Mouse (Mus musculus): ENCODE data around the gene Ptch1. TPM values are rescaled to one million over a fixed set of nuclear protein-coding genes. Genes with fewer than 3 reads are reported as not detected.
A peak's percentile ranks its signal among the peaks of the same experiment; 100 is the strongest.

Ptch1 gene
- total RNA-seq, 2 experiments from 2014 or later, result 16.3 to 20.3 TPM

- DNase-seq, result no peak
- intact Hi-C loops (cut with DNase I), result no loop called here
These were observed 30.5 kb downstream of the Ptch1 start for GRCm38 (mm10) chr13:63542796-63543384.

DNA sequence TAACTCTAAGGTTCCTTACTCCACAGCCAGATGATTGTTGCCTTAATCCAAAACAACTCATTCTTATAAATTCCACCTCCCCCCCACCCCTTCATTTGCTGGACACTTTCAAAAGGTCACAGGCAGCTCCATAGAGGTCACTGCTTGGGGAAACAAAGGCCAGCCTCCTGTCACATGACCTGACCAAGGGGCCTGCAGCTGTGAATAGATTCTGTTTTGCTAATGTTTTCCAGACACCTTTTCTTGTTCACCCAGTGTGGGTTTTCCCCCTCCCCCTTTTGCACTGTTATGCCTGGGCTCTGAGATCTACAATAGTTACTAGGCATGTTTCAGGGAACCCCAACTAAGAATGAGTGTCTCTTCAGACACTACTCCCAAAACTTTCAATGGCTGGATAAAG lies 31.9 kb downstream of the Ptch1 start:
- intact Hi-C loops (cut with DNase I), result no loop called here
- DNase-seq, result no peak

DNA sequence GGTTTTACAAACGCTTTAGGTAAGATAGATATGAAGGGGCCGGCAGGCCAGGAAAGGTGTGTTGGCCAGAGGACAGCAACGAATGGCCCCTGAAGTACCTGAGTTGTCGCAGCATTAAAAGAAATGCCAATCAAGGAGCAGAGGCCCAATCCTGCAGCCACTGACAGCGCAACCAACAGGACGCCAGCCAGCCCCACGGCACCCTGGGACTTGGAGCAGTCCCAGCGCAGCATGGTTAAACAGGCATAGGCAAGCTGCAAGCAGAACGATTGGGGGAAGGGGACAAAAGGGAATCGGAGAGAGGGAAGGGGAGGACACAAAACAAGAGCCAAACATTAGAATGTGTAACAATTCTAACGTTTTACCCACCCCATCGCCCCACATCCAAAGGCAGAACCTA lies 32.8 kb downstream of the Ptch1 start:
- intact Hi-C loops (cut with DNase I), result no loop called here

DNA sequence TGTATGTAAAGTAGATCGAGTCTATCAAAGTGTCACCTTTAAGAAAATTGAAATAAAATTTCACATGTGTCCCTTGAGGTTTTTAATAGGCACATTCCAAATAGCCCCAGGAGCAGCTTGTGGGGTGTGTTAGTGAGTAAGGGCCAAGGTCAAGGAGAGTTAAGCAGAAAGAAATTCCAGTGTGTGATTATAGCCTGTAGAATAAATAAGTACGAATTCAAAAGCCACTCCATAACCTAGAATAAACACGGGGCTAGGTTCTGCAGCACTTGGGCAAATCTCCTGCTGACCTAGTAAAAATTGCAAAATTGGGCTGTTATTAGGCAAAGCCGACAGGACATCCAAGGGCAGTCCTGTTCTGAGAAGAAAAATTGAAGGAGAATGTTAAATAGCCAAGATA lies 38.4 kb downstream of the Ptch1 start:
- intact Hi-C loops (cut with DNase I), result no loop called here
- no peak for DNase-seq

More for the DNA sequence above, 32.8 kb downstream of the Ptch1 start:
- no peak for DNase-seq

GRCm38 (mm10) chr13:63530857-63531256 lies 42.5 kb downstream of the Ptch1 start:
- DNase-seq, result no peak
- intact Hi-C loops (cut with DNase I), result no loop called here

- no peak for DNase-seq
- intact Hi-C loops (cut with DNase I), result no loop called here
These were observed 43.0 kb downstream of the Ptch1 start for GRCm38 (mm10) chr13:63530371-63530764.

DNA sequence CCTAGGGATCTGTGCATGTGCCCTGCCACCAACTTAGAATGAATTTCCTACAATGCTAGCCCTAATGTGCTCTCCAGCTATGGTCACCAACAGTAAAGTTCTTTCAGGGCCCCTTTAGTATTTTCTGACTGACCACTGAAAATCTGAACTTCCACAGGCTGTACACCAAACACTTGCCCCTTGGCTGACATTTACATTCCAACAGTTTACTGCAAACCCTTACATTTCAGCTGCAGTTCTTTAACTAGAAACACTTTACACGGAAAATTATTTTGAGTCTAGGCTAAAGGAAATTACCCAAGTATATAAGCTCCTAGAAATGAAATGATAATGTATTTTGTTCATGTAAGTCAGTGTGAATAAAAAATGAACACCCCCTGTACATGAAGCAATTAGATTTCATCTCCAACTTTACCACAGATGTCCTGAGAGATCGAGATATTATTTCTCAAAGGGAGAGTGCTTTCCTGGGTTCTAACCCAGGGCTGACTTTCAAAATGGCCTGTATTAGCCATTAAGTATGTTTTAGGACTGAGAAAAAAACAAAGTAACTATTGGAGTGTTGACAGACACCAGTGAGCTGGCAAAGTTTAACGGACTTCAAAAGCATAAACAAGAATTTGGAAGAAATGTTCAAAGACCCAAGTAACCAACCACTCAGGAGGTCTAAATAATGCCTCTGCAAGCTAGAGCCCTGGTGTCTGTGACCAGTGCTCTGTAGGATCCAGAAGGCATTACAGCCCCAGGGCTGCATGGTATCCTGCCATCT lies 43.6 kb downstream of the Ptch1 start:
- intact Hi-C loops (cut with DNase I), result loop anchor here (10.0 kb wide), 1 partner anchor 505 kb away; no protein-coding TSS in a partner anchor
- no peak for DNase-seq

GRCm38 (mm10) chr13:63528852-63529251 lies 44.5 kb downstream of the Ptch1 start:
- DNase-seq, result no peak
- intact Hi-C loops (cut with DNase I), result loop anchor here (10.0 kb wide), 1 partner anchor 506 kb away; no protein-coding TSS in a partner anchor

GRCm38 (mm10) chr13:63528164-63528675 lies 45.2 kb downstream of the Ptch1 start:
- intact Hi-C loops (cut with DNase I), result loop anchor here (10.0 kb wide), 1 partner anchor 507 kb away; no protein-coding TSS in a partner anchor
- DNase-seq, result peak; percentile 40 to 45

DNA sequence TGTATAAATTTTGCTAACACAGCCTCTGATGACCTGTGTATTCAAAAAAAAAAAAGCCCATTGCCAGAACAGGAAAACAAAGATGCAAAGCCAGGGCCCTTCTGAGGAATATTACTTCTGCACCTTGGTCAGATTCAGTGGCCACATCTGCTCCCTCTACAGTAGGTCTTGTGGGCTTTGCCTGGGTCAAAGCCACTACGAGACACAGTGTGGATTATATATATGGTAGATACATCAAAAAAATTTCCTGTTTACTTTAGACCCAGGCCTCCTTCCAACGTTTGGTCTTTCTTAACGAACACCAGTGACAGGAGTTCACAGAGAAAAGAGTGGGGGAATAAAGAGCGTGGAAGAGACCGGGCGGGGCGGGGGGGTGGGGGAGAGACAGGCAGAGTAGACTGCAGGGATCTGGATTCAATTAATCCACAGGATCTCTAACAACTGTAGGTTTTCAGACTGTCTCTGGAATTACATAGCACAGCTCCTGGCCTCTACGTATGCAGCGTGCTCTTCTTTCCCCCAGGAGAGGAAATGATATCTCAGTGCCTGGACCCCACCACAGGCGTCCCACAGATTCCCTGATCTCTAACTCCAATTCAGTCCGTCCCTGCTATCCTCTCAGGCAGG lies 47.7 kb downstream of the Ptch1 start:
- DNase-seq, result no peak
- intact Hi-C loops (cut with DNase I), result loop anchor here (10.0 kb wide), 1 partner anchor 509 kb away; no protein-coding TSS in a partner anchor

- DNase-seq, result no peak
- intact Hi-C loops (cut with DNase I), result loop anchor here (10.0 kb wide), 1 partner anchor 510 kb away; no protein-coding TSS in a partner anchor
These were observed 48.5 kb downstream of the Ptch1 start for GRCm38 (mm10) chr13:63524608-63525570.

- DNase-seq, result no peak
- intact Hi-C loops (cut with DNase I), result loop anchor here (10.0 kb wide), 1 partner anchor 511 kb away; no protein-coding TSS in a partner anchor
These were observed 49.3 kb downstream of the Ptch1 start for GRCm38 (mm10) chr13:63524061-63524460.

- DNase-seq, result no peak
- intact Hi-C loops (cut with DNase I), result loop anchor here (10.0 kb wide), 1 partner anchor 512 kb away; no protein-coding TSS in a partner anchor
These were observed 50.6 kb downstream of the Ptch1 start for GRCm38 (mm10) chr13:63522832-63523231.

GRCm38 (mm10) chr13:63520110-63520509 lies 53.3 kb downstream of the Ptch1 start:
- intact Hi-C loops (cut with DNase I), result loop anchor here (10.0 kb wide), 1 partner anchor 515 kb away; no protein-coding TSS in a partner anchor
- no peak for DNase-seq

DNA sequence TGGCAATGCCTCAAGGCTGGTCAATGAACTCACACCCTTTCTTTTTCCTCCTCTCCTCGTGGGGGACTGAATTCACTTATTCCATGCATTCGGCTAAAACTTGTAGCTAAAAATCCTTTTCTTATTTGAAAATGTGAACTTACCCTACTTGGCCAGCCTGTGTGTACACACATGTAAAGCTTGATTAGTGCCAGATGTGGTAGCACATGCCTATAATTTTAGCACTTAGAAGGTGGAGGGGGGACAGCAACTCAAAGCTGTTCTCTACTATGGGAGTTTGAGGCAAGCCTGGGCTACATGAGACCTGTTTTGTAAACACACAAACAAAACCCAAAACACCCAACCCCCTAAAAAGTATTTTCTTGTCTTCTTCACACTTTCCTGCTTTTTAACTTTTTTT lies 56.9 kb downstream of the Ptch1 start:
- intact Hi-C loops (cut with DNase I), result no loop called here
- DNase-seq, result no peak

DNA sequence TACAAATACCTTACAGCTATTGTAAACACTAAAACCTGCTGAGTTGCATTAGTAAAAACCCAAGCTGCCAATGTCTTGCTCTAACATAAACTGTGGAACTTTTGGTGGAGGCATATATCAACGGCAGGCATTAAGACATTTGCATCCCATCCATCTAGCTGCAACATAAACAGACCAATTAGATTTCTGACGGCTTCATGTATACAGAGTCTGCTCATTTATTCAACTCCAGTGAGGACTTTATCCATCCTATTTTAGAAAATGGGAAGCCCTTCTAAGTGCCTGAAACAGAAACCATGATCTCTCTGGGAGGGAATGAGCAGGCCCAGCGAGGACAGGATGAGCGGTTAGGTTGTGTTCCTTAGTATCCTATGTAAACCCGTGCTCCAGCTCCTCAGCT lies 57.9 kb downstream of the Ptch1 start:
- DNase-seq, result no peak
- intact Hi-C loops (cut with DNase I), result no loop called here

GRCm38 (mm10) chr13:63514931-63515360 lies 58.5 kb downstream of the Ptch1 start:
- no peak for DNase-seq
- intact Hi-C loops (cut with DNase I), result no loop called here

DNA sequence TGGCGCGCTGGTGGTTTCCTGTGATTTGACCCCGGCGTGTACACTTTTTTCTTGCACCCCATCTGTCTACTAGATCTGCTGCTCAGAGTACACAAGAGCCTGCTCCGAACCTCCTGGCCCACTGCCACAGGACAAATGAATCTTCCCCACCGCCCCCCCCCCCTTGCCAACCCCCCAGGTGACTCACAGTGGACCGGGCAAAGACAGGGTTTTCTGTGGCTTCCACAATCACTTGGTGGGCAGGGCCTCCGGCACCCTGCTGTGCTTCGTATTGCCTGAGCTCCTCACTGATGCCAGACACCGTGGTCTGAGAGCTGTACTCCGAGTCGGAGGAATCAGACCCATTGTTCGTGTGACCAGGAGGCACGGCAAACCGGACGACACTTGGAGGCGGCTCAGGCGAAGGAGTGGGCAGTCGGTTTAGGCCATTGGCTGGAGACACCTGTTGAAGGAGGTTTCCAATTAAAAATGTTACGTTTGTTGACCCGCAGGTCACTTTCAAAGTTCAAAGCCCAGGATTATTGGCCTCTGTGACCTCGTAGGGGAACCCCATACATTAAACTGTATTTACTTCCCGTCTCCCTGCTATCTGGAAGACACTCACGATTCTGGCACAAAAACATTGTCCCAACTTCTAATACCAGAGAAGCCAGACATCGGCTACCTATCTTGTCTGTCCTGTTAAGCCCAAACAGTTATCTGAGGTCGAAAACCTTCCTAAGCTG lies 59.9 kb downstream of the Ptch1 start:
- intact Hi-C loops (cut with DNase I), result no loop called here
- DNase-seq, result no peak

DNA sequence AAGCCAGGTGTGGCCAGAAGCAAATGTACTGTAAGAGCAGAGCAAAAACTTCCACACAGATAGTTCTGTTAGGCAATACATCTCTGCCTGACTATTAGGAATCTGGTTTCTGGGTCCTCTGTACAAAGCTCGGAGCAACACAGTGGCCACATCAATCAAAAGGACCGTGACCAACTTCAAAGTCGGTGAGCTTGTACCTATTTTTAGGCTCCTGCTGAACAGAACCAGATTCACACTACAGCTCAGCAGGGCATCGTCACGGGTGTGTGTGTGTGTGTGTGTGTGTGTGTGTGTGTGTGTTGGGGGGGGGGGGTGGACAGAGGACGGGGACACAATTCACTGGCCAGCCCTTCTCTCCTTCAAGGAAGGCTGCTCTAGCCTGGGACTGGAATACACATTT lies 61.0 kb downstream of the Ptch1 start:
- DNase-seq, result no peak
- intact Hi-C loops (cut with DNase I), result no loop called here

Measured in heart, postnatal 10 days (tissue).